Mouse (Mus musculus): Measurements from ENCODE around the gene Ate1. TPM values are rescaled to one million over a fixed set of nuclear protein-coding genes. Genes with fewer than 3 reads are reported as not detected.

Ate1 gene
- polyA plus RNA-seq, 1 experiment from 2014 or later = 58.5 TPM

- Histone ChIP-seq H3K27me3 (ENCODE audit: insufficient read depth, low read length) (no peaks in the 10 kb centered on the region), H3K27ac (ENCODE audit: low read length) (no peak overlapping the region), H3K9ac (replicated peaks; ENCODE audit: low read length) (no peak overlapping the region), H3K36me3 (ENCODE audit: insufficient read depth, low read length) (0 out of 2 replicates have a peak, but pooled peaks cover 4% of the 10 kb centered on the region), H3K4me1 (ENCODE audit: insufficient read depth, low read length) (no peaks in the 10 kb centered on the region), H3K4me3 (ENCODE audit: low read length) (no peak overlapping the region), H3K9me3 (ENCODE audit: low read length) (no peaks in the 10 kb centered on the region), H3K4me2 (replicated peaks; ENCODE audit: low read depth, low read length) (no peak overlapping the region)
- WGBS = 89% methylated on average over 8 of the region's 8 CpGs
- ATAC-seq (ENCODE audit: low FRiP score, low TSS enrichment) = no peak
These were observed 134.4 kb downstream of the Ate1 start for GRCm38 (mm10) chr7:130385732-130386294.

DNA sequence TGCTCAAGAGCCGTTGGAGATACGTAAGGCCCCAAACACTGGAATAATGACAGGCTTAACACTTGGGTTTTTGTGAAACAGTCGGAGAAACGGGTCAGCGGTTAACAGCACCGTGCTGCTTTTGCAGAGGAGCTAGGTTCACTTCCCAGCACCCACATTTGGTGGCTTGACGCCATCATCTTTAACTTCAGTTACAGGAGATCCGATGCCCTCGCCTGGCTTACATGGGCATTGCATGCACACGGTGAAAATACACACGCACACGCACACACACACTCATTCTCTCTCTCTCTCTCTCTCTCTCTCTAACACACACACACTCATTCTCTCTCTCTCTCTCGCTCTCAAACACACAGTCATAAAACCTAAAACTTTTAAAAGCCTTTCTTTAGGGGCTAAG lies 138.0 kb downstream of the Ate1 start:
- ATAC-seq (ENCODE audit: low FRiP score, low TSS enrichment) = no peak
- Histone ChIP-seq H3K9me3 (ENCODE audit: low read length) (no peaks in the 10 kb centered on the region), H3K9ac (replicated peaks; ENCODE audit: low read length) (no peak overlapping the region), H3K4me2 (replicated peaks; ENCODE audit: low read depth, low read length) (no peak overlapping the region), H3K4me3 (ENCODE audit: low read length) (no peak overlapping the region), H3K27me3 (ENCODE audit: insufficient read depth, low read length) (no peaks in the 10 kb centered on the region), H3K27ac (ENCODE audit: low read length) (no peak overlapping the region), H3K4me1 (ENCODE audit: insufficient read depth, low read length) (no peaks in the 10 kb centered on the region), H3K36me3 (ENCODE audit: insufficient read depth, low read length) (no peaks in the 10 kb centered on the region)
- WGBS = 96% methylated on average over 13 of the region's 13 CpGs

DNA sequence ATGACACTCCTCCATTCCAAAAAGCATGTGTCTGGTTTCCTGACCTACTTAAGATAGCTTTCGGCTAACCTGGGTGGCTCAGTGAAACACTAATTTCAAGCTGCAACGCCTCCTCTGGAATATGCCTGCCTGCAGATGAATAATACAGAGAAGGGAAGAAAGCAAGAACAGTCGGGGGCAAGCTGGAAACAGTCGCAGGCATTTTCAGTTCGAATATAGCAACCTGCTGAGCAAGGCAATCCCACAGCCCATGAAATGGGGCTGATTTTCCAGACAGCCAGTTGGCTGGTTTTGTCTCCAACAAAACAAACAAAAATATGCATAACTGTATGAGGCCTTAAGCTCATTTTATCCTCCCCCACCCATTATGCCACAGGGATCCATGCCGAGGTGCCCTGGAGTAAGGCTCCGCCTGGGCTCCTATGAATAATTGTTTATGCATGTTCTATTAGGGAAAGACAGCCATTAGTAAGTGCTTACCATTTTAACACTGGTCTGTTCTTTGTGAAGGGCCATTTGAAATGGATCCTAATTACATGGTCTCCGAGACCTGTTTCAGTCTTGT lies 138.7 kb downstream of the Ate1 start:
- Histone ChIP-seq H3K27ac (ENCODE audit: low read length) (no peak overlapping the region), H3K9me3 (ENCODE audit: low read length) (no peaks in the 10 kb centered on the region), H3K4me3 (ENCODE audit: low read length) (no peak overlapping the region), H3K4me2 (replicated peaks; ENCODE audit: low read depth, low read length) (no peak overlapping the region), H3K36me3 (ENCODE audit: insufficient read depth, low read length) (no peaks in the 10 kb centered on the region), H3K4me1 (ENCODE audit: insufficient read depth, low read length) (no peaks in the 10 kb centered on the region), H3K9ac (replicated peaks; ENCODE audit: low read length) (no peak overlapping the region), H3K27me3 (ENCODE audit: insufficient read depth, low read length) (no peaks in the 10 kb centered on the region)
- ATAC-seq (ENCODE audit: low FRiP score, low TSS enrichment) = no peak
- WGBS = 90% methylated on average over 8 of the region's 8 CpGs

DNA sequence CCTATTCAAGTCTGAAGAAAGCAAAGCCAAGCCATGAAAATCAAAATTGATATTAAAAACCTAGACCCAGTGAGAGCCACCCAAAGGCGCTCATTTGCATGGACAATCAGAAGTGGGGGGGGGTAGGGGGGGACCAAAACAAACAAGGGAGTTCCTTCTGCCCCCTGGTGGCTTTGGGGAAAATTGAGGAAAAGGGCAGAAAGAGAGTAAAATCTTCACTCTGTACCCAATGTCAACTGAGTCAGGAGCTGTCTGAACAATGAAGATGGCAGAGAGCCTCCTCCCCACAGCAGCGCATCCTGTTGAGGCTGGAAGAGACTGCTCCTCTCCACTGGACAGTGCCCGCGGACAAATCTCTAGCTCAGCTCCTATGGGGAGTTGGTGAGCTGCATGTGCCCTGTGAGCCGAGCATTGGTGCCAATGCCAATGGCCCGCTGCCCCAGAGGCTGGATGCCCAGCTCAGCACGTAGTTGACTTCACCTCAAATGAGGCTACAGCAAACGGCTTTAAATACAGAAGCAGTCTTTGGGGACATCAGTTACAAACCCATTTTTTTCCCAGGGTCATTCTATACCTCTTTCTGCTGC lies 139.3 kb downstream of the Ate1 start:
- Histone ChIP-seq H3K36me3 (ENCODE audit: insufficient read depth, low read length) (no peaks in the 10 kb centered on the region), H3K4me2 (replicated peaks; ENCODE audit: low read depth, low read length) (no peak overlapping the region), H3K4me3 (ENCODE audit: low read length) (no peak overlapping the region), H3K27ac (ENCODE audit: low read length) (no peak overlapping the region), H3K27me3 (ENCODE audit: insufficient read depth, low read length) (no peaks in the 10 kb centered on the region), H3K9ac (replicated peaks; ENCODE audit: low read length) (no peak overlapping the region), H3K4me1 (ENCODE audit: insufficient read depth, low read length) (no peaks in the 10 kb centered on the region), H3K9me3 (ENCODE audit: low read length) (no peaks in the 10 kb centered on the region)
- no peak for ATAC-seq (ENCODE audit: low FRiP score, low TSS enrichment)
- 82% methylated on average over 8 of the region's 8 CpGs for WGBS

DNA sequence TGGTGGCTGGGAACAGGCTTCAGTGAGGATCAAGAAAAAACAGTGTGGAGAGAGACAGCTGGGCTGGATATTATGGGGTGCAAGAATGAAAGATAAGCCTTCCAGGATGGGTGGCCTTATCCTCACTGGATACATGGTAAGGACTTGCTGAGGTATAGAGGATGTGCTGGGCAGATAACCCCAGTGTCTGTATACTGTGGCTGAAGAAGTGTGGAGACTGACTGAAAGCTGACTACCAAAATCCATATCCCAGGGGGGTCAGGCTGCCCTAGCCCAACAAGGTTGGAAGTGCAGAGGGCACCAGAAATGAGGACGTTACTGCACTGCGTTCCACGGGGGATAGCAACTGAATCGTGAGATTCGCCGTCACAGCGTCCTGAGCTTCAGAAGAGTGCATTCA lies 139.8 kb downstream of the Ate1 start:
- H3K9me3 ChIP-seq (ENCODE audit: low read length) = no peaks in the 10 kb centered on the region

DNA sequence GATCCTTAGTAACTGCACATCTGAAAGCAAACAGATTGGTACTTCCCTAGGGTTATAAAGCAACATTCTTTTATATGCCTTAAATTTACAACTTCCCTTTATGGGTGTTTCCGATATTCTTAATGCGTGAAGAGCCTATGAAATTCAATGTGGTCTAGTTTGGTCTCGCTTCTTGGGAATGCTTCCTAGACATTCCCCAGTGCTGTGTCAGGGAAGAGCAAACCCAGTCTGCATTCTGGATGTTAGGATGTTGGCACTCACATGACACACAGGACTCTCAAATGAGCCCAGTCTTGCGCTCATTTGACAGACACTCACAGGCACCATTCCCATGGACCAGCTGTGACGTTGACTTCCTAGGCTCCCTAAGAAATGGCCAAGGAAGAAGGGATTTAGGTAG lies 140.3 kb downstream of the Ate1 start:
- Histone ChIP-seq H3K27ac (ENCODE audit: low read length) (no peak overlapping the region), H3K4me2 (replicated peaks; ENCODE audit: low read depth, low read length) (no peak overlapping the region), H3K36me3 (ENCODE audit: insufficient read depth, low read length) (no peaks in the 10 kb centered on the region), H3K4me1 (ENCODE audit: insufficient read depth, low read length) (no peaks in the 10 kb centered on the region), H3K9me3 (ENCODE audit: low read length) (no peaks in the 10 kb centered on the region), H3K9ac (replicated peaks; ENCODE audit: low read length) (no peak overlapping the region), H3K27me3 (ENCODE audit: insufficient read depth, low read length) (no peaks in the 10 kb centered on the region), H3K4me3 (ENCODE audit: low read length) (no peak overlapping the region)
- 87% methylated on average over 5 of the region's 5 CpGs for WGBS
- no peak for ATAC-seq (ENCODE audit: low FRiP score, low TSS enrichment)

More for the DNA sequence above, 139.8 kb downstream of the Ate1 start:
- H3K4me1 ChIP-seq (ENCODE audit: insufficient read depth, low read length) = no peaks in the 10 kb centered on the region
- H3K27me3 ChIP-seq (ENCODE audit: insufficient read depth, low read length) = no peaks in the 10 kb centered on the region
- no peak for ATAC-seq (ENCODE audit: low FRiP score, low TSS enrichment)
- no peaks in the 10 kb centered on the region for H3K36me3 ChIP-seq (ENCODE audit: insufficient read depth, low read length)
- WGBS = 98% methylated on average over 7 of the region's 7 CpGs
- no peak overlapping the region for H3K27ac ChIP-seq (ENCODE audit: low read length)
- H3K9ac ChIP-seq (replicated peaks; ENCODE audit: low read length) = no peak overlapping the region
- no peak overlapping the region for H3K4me3 ChIP-seq (ENCODE audit: low read length)
- H3K4me2 ChIP-seq (replicated peaks; ENCODE audit: low read depth, low read length) = no peak overlapping the region

DNA sequence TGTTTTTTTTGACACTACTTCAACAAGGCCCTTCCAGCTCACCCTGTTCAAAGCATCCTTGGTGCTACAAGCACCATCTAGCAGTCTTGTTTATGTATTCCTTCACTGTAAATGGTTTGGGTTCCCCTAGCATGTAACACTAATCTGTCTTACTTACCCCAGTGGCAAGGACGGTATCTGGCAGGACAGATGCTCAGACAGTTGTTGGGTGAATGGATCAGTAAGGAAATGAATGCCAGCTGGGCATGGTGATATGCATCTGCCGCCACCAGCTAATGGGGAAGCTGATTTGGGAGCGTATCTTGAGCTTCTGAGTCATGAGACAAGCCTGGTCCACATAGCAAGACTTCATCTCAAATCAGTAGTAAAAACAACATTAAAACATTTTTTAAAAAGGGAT lies 141.9 kb downstream of the Ate1 start:
- WGBS = 94% methylated on average over 3 of the region's 3 CpGs
- H3K36me3 ChIP-seq (ENCODE audit: insufficient read depth, low read length) = no peaks in the 10 kb centered on the region
- no peaks in the 10 kb centered on the region for H3K27me3 ChIP-seq (ENCODE audit: insufficient read depth, low read length)
- no peak overlapping the region for H3K27ac ChIP-seq (ENCODE audit: low read length)
- ATAC-seq (ENCODE audit: low FRiP score, low TSS enrichment) = no peak
- H3K4me2 ChIP-seq (replicated peaks; ENCODE audit: low read depth, low read length) = no peak overlapping the region
- H3K9ac ChIP-seq (replicated peaks; ENCODE audit: low read length) = no peak overlapping the region
- H3K4me3 ChIP-seq (ENCODE audit: low read length) = no peak overlapping the region
- H3K9me3 ChIP-seq (ENCODE audit: low read length) = no peaks in the 10 kb centered on the region
- H3K4me1 ChIP-seq (ENCODE audit: insufficient read depth, low read length) = no peaks in the 10 kb centered on the region

- H3K4me1 ChIP-seq (ENCODE audit: insufficient read depth, low read length) = no peaks in the 10 kb centered on the region
- no peak overlapping the region for H3K27ac ChIP-seq (ENCODE audit: low read length)
- no peaks in the 10 kb centered on the region for H3K36me3 ChIP-seq (ENCODE audit: insufficient read depth, low read length)
- H3K9ac ChIP-seq (replicated peaks; ENCODE audit: low read length) = no peak overlapping the region
- H3K4me2 ChIP-seq (replicated peaks; ENCODE audit: low read depth, low read length) = no peak overlapping the region
- ATAC-seq (ENCODE audit: low FRiP score, low TSS enrichment) = no peak
- no peak overlapping the region for H3K4me3 ChIP-seq (ENCODE audit: low read length)
- no peaks in the 10 kb centered on the region for H3K27me3 ChIP-seq (ENCODE audit: insufficient read depth, low read length)
- 64% methylated on average over 9 of the region's 9 CpGs for WGBS
- no peaks in the 10 kb centered on the region for H3K9me3 ChIP-seq (ENCODE audit: low read length)
These were observed 145.9 kb downstream of the Ate1 start for GRCm38 (mm10) chr7:130374311-130374710.

DNA sequence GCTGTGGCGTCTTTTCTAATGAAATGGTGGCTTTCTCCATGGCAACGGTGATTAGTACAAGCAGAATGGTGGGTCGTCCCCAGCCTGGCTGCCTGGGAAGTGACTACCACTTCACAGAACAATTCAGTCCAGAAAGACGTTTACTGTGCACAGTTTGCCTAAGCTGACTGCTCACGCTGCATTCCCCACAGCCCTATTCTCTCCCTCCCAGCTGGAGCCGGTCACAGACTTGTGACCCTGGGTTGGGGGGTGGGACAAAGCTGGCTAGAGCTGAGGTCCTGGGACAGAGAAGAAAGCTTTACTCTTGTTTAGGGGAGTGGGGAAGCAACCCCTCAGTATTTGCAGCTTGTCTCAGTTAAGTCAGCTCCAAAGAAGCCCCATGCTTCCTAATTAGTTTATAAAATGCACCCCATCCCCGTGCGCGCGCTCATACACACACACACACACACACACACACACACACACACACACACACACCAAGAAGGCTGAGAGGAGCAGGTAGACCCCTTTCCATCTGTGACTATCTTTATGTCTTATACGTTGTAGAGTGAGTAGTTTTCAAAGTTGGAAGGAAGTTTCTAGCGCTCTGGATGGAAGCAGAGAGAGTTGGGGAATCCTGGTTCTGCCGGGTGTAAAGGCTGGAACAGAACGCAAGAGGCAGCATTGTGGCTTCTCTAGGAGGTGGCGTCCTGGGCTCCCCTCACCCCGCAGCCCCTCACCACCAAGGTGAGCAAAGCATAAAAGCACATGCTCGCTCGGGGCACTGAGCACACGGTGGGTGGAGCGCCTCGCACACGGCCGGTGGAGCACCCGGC lies 151.1 kb downstream of the Ate1 start:
- Histone ChIP-seq H3K9ac (replicated peaks; ENCODE audit: low read length) (no peak overlapping the region), H3K27me3 (ENCODE audit: insufficient read depth, low read length) (no peaks in the 10 kb centered on the region), H3K4me1 (ENCODE audit: insufficient read depth, low read length) (peaks cover 9% of the 10 kb centered on the region), H3K36me3 (ENCODE audit: insufficient read depth, low read length) (no peaks in the 10 kb centered on the region), H3K9me3 (ENCODE audit: low read length) (peaks cover 5% of the 10 kb centered on the region; the same call in 1 of the 2 replicates), H3K4me2 (replicated peaks; ENCODE audit: low read depth, low read length) (peak overlapping the region; percentile 36), H3K27ac (ENCODE audit: low read length) (no peak overlapping the region), H3K4me3 (ENCODE audit: low read length) (no peak overlapping the region)
- 38% methylated on average over 24 of the region's 24 CpGs for WGBS
- peak; percentile 54; the same call in 1 of the 2 replicates for ATAC-seq (ENCODE audit: low FRiP score, low TSS enrichment)
